Mouse (Mus musculus): ENCODE results near the gene Daam2. TPM values are rescaled to one million over a fixed set of nuclear protein-coding genes. Genes with fewer than 3 reads are reported as not detected.

The Daam2 gene
- polyA plus RNA-seq, 1 experiment from 2014 or later, result 4.7 TPM

DNA sequence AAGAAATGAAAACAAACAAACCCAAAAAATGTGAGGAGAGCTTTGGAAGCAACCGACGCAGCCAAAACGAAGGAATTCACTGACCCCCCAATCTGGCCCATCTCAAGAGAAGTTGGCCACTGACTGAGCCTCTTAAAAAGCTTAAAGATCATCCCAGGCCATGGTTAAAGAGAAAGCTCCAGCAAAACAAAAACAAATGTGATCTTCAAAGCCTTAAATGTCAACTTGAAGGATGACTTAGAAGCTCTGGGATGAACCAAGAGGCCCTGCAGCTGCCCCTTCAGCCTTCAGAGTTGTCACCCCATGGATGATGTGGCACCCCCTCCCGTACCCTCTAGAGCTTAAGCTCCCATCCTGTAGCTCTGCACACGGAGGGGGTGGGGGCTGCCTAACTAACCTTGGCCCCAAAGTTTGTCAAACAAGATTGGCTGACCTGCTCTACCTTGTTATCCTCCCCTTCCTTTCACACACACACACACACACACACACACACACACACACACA is 4.3 kb downstream of the Daam2 start:
- Histone ChIP-seq H3K27ac (no peak overlapping the region), H3K36me3 (ENCODE audit: insufficient read depth, low read length) (no peaks in the 10 kb centered on the region), H3K4me2 (ENCODE audit: low read length) (no peak overlapping the region), H3K4me3 (replicated peaks; ENCODE audit: low read depth, low read length) (no peak overlapping the region), H3K9me3 (replicated peaks; ENCODE audit: low read length) (no peaks in the 10 kb centered on the region), H3K9ac (ENCODE audit: low read depth, low read length) (no peak overlapping the region), H3K27me3 (ENCODE audit: insufficient read depth, low read length) (no peaks in the 10 kb centered on the region), H3K4me1 (replicated peaks; ENCODE audit: insufficient read depth, low read length) (0 out of 2 replicates have a peak, but pooled peaks cover 2% of the 10 kb centered on the region)
- DNase-seq (ENCODE audit: low spot score) (peak; percentile 80), ATAC-seq (replicated peaks; ENCODE audit: low FRiP score, low read depth) (no peak)
- TF ChIP-seq CTCF (IDR thresholded peaks at IDR 0.05; ENCODE audit: low read depth), result no peak
- WGBS, result 6% methylated on average over 5 of the region's 5 CpGs

DNA sequence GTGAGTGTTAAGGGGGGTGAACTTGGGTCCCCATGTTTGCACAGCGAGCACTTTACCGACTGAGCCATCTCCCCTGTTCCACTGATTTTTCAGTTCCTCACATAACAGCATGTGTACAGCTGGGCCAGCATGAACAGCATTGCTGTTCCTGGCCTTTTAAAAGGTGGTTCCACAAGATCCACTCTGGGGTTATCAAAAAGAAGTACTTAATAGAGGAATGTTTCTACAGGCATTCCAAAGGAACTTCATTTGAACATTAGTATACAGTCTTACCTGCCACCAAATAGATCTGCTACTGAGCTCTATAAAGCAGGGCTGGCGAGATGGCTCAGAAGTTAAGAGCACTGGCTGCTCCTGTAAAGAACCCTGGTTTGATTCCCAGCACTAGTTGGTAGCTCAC is 8.0 kb downstream of the Daam2 start:
- ATAC-seq (replicated peaks; ENCODE audit: low FRiP score, low read depth) (no peak), DNase-seq (ENCODE audit: low spot score) (no peak)
- H3K9me3 ChIP-seq (replicated peaks; ENCODE audit: low read length), result no peaks in the 10 kb centered on the region
- H3K4me3 ChIP-seq (replicated peaks; ENCODE audit: low read depth, low read length), result no peak overlapping the region
- 0 out of 2 replicates have a peak, but pooled peaks cover 2% of the 10 kb centered on the region for H3K4me1 ChIP-seq (replicated peaks; ENCODE audit: insufficient read depth, low read length)
- 70% methylated on average over 3 of the region's 3 CpGs for WGBS
- H3K9ac ChIP-seq (ENCODE audit: low read depth, low read length), result no peak overlapping the region
- no peak for TF ChIP-seq CTCF (IDR thresholded peaks at IDR 0.05; ENCODE audit: low read depth)
- H3K27ac ChIP-seq, result no peak overlapping the region
- H3K27me3 ChIP-seq (ENCODE audit: insufficient read depth, low read length), result no peaks in the 10 kb centered on the region
- no peak overlapping the region for H3K4me2 ChIP-seq (ENCODE audit: low read length)
- H3K36me3 ChIP-seq (ENCODE audit: insufficient read depth, low read length), result no peaks in the 10 kb centered on the region

DNA sequence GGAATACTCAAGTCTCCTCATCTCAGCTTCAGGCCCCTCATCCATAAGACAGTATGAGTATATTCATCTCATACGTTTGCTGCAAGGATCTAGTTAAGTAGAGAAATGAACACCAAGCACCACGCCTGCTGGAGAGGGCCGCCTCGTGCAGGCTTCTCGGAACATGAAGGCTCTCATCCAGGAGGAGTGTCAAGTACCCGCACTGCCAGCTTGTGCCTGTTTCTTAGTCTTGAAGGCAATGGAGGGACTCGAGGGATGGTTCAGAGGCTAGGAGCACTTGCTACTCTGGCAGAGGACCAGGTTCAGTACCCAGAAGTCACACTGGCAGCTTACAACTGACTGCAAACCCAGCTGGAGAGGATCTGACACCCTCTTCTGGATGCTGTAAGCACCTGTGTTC is 12.2 kb downstream of the Daam2 start:
- Histone ChIP-seq H3K27ac (no peak overlapping the region), H3K27me3 (ENCODE audit: insufficient read depth, low read length) (no peaks in the 10 kb centered on the region), H3K4me3 (replicated peaks; ENCODE audit: low read depth, low read length) (no peak overlapping the region), H3K9me3 (replicated peaks; ENCODE audit: low read length) (no peaks in the 10 kb centered on the region), H3K4me1 (replicated peaks; ENCODE audit: insufficient read depth, low read length) (no peaks in the 10 kb centered on the region), H3K9ac (ENCODE audit: low read depth, low read length) (no peak overlapping the region), H3K4me2 (ENCODE audit: low read length) (no peak overlapping the region), H3K36me3 (ENCODE audit: insufficient read depth, low read length) (no peaks in the 10 kb centered on the region)
- TF ChIP-seq CTCF (IDR thresholded peaks at IDR 0.05; ENCODE audit: low read depth), result no peak
- no peak for DNase-seq (ENCODE audit: low spot score)
- 83% methylated on average over 7 of the region's 7 CpGs for WGBS
- ATAC-seq (replicated peaks; ENCODE audit: low FRiP score, low read depth), result no peak

DNA sequence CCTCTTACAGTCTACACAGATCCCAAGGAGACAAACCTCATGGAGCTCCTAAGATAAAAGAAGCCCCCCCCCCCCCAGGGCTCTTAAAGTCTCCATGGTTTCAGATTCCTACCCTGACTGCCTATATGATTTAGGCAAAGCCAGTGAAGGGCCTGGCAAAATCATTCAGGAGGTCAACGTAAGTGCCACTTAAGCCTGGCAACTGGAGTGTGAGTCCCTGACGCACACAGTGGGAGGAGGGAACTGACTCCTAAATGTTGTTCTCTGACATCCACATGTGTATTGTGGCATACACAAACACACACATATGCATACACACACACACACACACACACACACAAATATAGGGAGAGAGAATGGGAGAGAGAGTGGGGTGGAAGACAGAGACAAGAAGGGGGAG is 12.7 kb downstream of the Daam2 start:
- no peak for ATAC-seq (replicated peaks; ENCODE audit: low FRiP score, low read depth)
- WGBS, result 80% methylated on average over 2 of the region's 2 CpGs
- no peak for TF ChIP-seq CTCF (IDR thresholded peaks at IDR 0.05; ENCODE audit: low read depth)

DNA sequence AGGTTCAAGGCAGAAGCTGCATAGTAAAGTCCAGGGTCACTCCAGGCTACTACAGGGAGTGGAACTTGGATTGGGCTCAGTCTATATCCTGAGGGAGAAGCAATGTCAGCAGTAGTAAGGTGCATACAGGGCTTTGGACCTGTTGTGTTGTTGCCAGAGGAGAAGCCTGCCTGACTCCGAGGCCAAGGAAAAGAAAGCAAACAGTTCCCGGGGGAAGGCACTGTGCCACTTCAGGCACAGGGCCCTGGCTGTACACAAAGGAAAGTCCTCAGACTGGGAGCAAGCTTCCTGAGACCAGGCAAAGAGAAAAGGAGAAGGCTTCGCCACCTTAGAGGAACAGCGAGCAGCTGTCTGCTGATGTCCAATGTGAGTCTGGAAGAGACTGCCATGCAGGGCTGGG is 18.1 kb downstream of the Daam2 start:
- Histone ChIP-seq H3K4me2 (ENCODE audit: low read length) (no peak overlapping the region), H3K36me3 (ENCODE audit: insufficient read depth, low read length) (no peaks in the 10 kb centered on the region), H3K4me1 (replicated peaks; ENCODE audit: insufficient read depth, low read length) (0 out of 2 replicates have a peak, but pooled peaks cover 5% of the 10 kb centered on the region), H3K4me3 (replicated peaks; ENCODE audit: low read depth, low read length) (no peak overlapping the region), H3K9me3 (replicated peaks; ENCODE audit: low read length) (no peaks in the 10 kb centered on the region), H3K27me3 (ENCODE audit: insufficient read depth, low read length) (no peaks in the 10 kb centered on the region), H3K9ac (ENCODE audit: low read depth, low read length) (no peak overlapping the region), H3K27ac (no peak overlapping the region)
- WGBS, result 69% methylated on average over 4 of the region's 4 CpGs
- ATAC-seq (replicated peaks; ENCODE audit: low FRiP score, low read depth) (no peak), DNase-seq (ENCODE audit: low spot score) (no peak)
- TF ChIP-seq CTCF (IDR thresholded peaks at IDR 0.05; ENCODE audit: low read depth), result no peak

More for the DNA sequence above, 12.7 kb downstream of the Daam2 start:
- Histone ChIP-seq H3K4me3 (replicated peaks; ENCODE audit: low read depth, low read length) (no peak overlapping the region), H3K9me3 (replicated peaks; ENCODE audit: low read length) (no peaks in the 10 kb centered on the region), H3K36me3 (ENCODE audit: insufficient read depth, low read length) (no peaks in the 10 kb centered on the region), H3K4me2 (ENCODE audit: low read length) (no peak overlapping the region), H3K4me1 (replicated peaks; ENCODE audit: insufficient read depth, low read length) (no peaks in the 10 kb centered on the region), H3K27ac (no peak overlapping the region), H3K9ac (ENCODE audit: low read depth, low read length) (no peak overlapping the region), H3K27me3 (ENCODE audit: insufficient read depth, low read length) (no peaks in the 10 kb centered on the region)
- DNase-seq (ENCODE audit: low spot score), result no peak

DNA sequence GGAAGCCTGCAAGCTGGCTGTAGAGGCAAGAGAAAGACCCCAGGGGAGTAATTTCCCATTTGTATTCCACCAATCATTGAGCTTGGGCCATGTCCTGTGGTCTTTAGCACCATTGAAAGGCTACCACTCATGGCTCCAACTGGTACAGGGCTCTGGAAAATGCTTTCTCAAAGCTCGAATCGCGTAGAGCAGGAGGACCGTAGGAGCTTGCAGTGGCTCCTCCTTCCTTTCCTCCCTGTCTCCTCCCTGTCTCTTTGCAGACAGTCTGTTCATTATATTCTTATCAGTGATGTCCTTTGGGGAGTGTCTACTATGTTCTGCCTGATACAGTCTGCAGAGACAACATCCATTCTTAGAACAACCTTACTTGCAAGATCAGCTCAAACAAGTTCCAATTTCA is 18.7 kb downstream of the Daam2 start:
- Histone ChIP-seq H3K4me3 (replicated peaks; ENCODE audit: low read depth, low read length) (no peak overlapping the region), H3K27me3 (ENCODE audit: insufficient read depth, low read length) (no peaks in the 10 kb centered on the region), H3K27ac (no peak overlapping the region), H3K9ac (ENCODE audit: low read depth, low read length) (no peak overlapping the region), H3K4me1 (replicated peaks; ENCODE audit: insufficient read depth, low read length) (0 out of 2 replicates have a peak, but pooled peaks cover 5% of the 10 kb centered on the region), H3K9me3 (replicated peaks; ENCODE audit: low read length) (no peaks in the 10 kb centered on the region), H3K36me3 (ENCODE audit: insufficient read depth, low read length) (no peaks in the 10 kb centered on the region), H3K4me2 (ENCODE audit: low read length) (no peak overlapping the region)
- no peak for TF ChIP-seq CTCF (IDR thresholded peaks at IDR 0.05; ENCODE audit: low read depth)
- WGBS, result 76% methylated on average over 4 of the region's 4 CpGs
- ATAC-seq (replicated peaks; ENCODE audit: low FRiP score, low read depth) (no peak), DNase-seq (ENCODE audit: low spot score) (no peak)

DNA sequence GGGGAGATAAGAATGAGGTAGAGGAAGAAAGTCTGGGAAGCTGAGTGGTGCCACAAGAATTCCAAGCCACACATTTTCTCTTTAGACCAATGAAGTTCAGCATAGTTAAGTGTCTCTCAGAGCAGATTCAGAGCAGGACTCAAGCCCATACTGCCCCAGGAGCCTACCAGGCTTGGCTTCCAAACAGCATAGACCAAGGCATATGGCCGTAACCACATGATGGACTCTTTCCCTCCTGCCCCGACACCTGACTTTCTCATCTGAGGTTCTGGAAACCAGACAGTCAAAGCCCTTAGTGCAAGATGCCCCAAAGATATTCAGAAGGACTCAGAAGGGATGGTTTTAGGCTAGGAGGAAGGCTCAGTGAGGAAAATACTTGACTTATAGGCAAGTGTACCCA is 19.6 kb downstream of the Daam2 start:
- no peaks in the 10 kb centered on the region for H3K36me3 ChIP-seq (ENCODE audit: insufficient read depth, low read length)
- H3K9ac ChIP-seq (ENCODE audit: low read depth, low read length), result no peak overlapping the region
- no peak overlapping the region for H3K4me2 ChIP-seq (ENCODE audit: low read length)
- no peak overlapping the region for H3K4me3 ChIP-seq (replicated peaks; ENCODE audit: low read depth, low read length)
- H3K27me3 ChIP-seq (ENCODE audit: insufficient read depth, low read length), result no peaks in the 10 kb centered on the region
- no peak for TF ChIP-seq CTCF (IDR thresholded peaks at IDR 0.05; ENCODE audit: low read depth)
- no peak overlapping the region for H3K27ac ChIP-seq
- no peak for ATAC-seq (replicated peaks; ENCODE audit: low FRiP score, low read depth)
- 92% methylated on average over 2 of the region's 2 CpGs for WGBS
- DNase-seq (ENCODE audit: low spot score), result no peak
- 0 out of 2 replicates have a peak, but pooled peaks cover 5% of the 10 kb centered on the region for H3K4me1 ChIP-seq (replicated peaks; ENCODE audit: insufficient read depth, low read length)
- H3K9me3 ChIP-seq (replicated peaks; ENCODE audit: low read length), result no peaks in the 10 kb centered on the region
